Mouse (Mus musculus): ENCODE results near the gene Abhd8. TPM values are rescaled to one million over a fixed set of nuclear protein-coding genes. Genes with fewer than 3 reads are reported as not detected.
A peak's percentile ranks its signal among the peaks of the same experiment; 100 is the strongest.

Abhd8 gene
- total and polyA plus RNA-seq, 2 experiments from 2014 or later = 205 to 323 TPM

DNA sequence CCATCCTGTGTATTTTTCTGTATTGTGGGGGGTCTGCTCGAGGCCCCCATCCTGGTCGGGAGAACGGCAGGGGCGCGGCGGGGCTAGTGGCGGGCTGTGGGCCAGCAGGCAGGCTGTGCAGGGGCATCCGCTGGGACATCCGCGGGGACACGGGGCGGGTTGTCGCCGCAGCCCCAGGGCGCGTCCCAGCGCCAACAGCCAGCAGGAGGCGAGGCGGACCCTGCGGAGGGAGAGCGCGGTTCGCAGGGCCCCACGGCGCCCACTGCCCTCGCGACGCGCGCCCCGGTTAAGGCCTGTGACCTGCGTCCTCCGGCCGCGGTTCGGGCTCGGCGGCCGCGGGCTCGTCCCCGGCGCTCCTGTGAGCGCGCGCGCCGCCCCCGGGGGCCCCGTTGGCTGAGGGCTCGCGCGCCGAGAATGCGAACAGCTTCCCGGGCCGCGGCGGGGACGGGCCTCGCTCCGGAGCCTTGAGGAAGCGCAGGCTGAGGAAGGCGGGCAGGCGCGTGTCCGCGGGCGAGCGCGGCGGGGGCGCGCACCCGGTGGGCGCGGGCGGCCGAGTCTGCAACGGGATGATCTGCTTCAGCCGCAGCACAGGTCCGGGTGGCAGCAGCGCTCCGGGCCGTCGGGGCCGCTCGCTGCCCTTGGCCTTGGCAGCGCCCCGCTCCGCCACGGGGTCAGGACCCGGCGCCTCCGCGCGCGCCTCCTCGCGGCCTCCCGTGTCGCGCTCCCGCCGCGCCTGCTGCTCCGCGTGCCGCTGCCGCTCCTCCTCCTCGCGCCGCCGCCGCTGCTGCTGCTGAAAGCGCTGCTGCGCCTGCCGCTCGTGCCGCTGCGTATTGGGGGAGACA, 12.9 kb upstream of the Abhd8 start:
- Histone ChIP-seq H3K27me3 (ENCODE audit: insufficient read depth, low read length) (no peaks in the 10 kb centered on the region), H3K4me3 (ENCODE audit: low read depth, low read length) (peak overlapping the region; percentile 44), H3K36me3 (ENCODE audit: insufficient read depth, low read length) (peaks cover 51% of the 10 kb centered on the region), H3K27ac (ENCODE audit: low read depth, low read length) (peak overlapping the region; percentile 85), H3K4me1 (ENCODE audit: insufficient read depth, low read length) (no peaks in the 10 kb centered on the region; the same call in 1 of the 2 replicates), H3K9me3 (ENCODE audit: low read length) (no peaks in the 10 kb centered on the region), H3K4me2 (ENCODE audit: low read depth, low read length, poor library complexity, severe bottlenecking) (peak overlapping the region; percentile 77), H3K9ac (replicated peaks; ENCODE audit: low read length, poor library complexity, severe bottlenecking) (peak overlapping the region; percentile 64)
- DNase-seq (ENCODE audit: low spot score) (peak; percentile 87), ATAC-seq (ENCODE audit: low FRiP score) (peak; percentile 60)
- under 1% methylated on average over 44 of the region's 121 CpGs for WGBS
- peak; percentile 40; the same call in 1 of the 2 replicates for TF ChIP-seq CTCF (IDR thresholded peaks at IDR 0.05)

DNA sequence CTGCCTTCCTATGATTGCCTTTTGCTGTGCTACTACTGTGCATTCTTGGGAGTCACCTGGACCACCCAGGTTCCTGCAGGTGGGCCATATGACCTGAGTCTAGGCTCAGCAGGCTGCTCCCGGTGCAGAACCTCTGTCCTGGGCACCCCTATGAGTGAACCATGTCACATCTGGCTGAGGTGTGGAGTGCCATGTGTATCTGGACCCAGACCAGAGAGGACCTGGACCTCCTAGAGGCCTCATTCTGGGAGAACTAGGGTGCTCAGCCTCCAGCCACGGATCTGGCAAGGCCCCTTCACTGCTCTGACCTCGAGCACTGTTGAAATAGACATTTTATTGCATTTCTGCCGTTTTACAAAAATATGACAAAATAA, 12.2 kb upstream of the Abhd8 start:
- TF ChIP-seq CTCF (IDR thresholded peaks at IDR 0.05) = no peak
- Histone ChIP-seq H3K9ac (replicated peaks; ENCODE audit: low read length, poor library complexity, severe bottlenecking) (peak overlapping the region; percentile 64), H3K4me1 (ENCODE audit: insufficient read depth, low read length) (no peaks in the 10 kb centered on the region; the same call in 1 of the 2 replicates), H3K9me3 (ENCODE audit: low read length) (no peaks in the 10 kb centered on the region), H3K36me3 (ENCODE audit: insufficient read depth, low read length) (peaks cover 51% of the 10 kb centered on the region), H3K4me3 (ENCODE audit: low read depth, low read length) (peak overlapping the region; percentile 44), H3K4me2 (ENCODE audit: low read depth, low read length, poor library complexity, severe bottlenecking) (peak overlapping the region; percentile 77), H3K27me3 (ENCODE audit: insufficient read depth, low read length) (no peaks in the 10 kb centered on the region), H3K27ac (ENCODE audit: low read depth, low read length) (peak overlapping the region; percentile 85)
- ATAC-seq (ENCODE audit: low FRiP score) (no peak), DNase-seq (ENCODE audit: low spot score) (no peak)
- 32% methylated on average over 4 of the region's 4 CpGs for WGBS

DNA sequence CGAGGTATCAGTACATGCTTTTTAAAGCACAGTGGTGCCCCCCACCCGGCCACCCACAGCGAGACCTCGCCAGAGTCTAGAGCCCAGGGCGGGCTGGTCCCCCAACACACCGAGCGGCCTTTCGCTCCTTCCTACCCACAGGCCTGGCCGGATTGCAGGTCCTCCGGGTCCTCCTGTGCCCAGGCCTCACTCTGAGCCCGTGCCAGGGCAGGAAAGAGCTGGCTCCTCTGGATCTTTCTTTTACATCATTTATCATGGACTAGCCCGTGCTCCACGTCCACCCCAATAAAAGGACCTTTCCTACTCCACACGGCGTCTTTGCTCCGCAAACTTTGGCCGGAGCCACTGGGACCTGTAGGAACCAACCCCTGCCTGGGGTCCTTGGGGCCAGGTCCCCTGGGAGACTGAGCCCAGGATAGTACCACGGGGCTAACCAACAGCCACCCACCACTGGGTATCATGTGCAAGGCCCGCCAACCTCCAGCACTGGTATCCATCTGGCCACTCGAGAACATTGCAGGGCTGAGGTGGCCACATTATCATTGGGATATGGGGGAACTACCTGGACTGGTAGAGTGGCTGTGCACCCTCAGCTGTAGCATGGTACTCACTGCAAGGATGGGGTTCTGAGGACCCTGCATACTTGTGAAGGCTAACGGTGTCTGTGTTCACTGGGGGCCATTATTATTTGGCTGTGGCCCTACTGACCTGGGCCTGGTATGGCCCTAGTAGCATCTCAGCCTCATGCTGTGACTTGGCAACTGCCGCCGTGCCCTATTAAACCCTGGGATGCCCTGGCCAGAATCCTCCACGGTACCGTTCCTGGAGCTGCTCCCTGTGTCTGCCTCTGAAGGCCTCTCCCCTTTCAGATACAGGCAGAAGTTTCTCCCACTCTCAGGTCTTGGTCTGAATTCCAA, 11.6 kb upstream of the Abhd8 start:
- Histone ChIP-seq H3K27ac (ENCODE audit: low read depth, low read length) (no peak overlapping the region), H3K4me2 (ENCODE audit: low read depth, low read length, poor library complexity, severe bottlenecking) (no peak overlapping the region), H3K9ac (replicated peaks; ENCODE audit: low read length, poor library complexity, severe bottlenecking) (no peak overlapping the region), H3K4me3 (ENCODE audit: low read depth, low read length) (no peak overlapping the region), H3K36me3 (ENCODE audit: insufficient read depth, low read length) (peaks cover 48% of the 10 kb centered on the region), H3K9me3 (ENCODE audit: low read length) (no peaks in the 10 kb centered on the region), H3K27me3 (ENCODE audit: insufficient read depth, low read length) (no peaks in the 10 kb centered on the region), H3K4me1 (ENCODE audit: insufficient read depth, low read length) (no peaks in the 10 kb centered on the region; the same call in 1 of the 2 replicates)
- TF ChIP-seq CTCF (IDR thresholded peaks at IDR 0.05) = no peak
- DNase-seq (ENCODE audit: low spot score) (no peak), ATAC-seq (ENCODE audit: low FRiP score) (no peak)
- WGBS = 84% methylated on average over 25 of the region's 25 CpGs

GRCm38 (mm10) chr8:71474344-71474743, 10.9 kb upstream of the Abhd8 start:
- ATAC-seq (ENCODE audit: low FRiP score) (no peak), DNase-seq (ENCODE audit: low spot score) (no peak)
- 94% methylated on average over 18 of the region's 18 CpGs for WGBS
- H3K4me1 ChIP-seq (ENCODE audit: insufficient read depth, low read length) = no peaks in the 10 kb centered on the region; the same call in 1 of the 2 replicates
- no peak overlapping the region for H3K4me3 ChIP-seq (ENCODE audit: low read depth, low read length)
- no peak overlapping the region for H3K4me2 ChIP-seq (ENCODE audit: low read depth, low read length, poor library complexity, severe bottlenecking)
- no peak for TF ChIP-seq CTCF (IDR thresholded peaks at IDR 0.05)
- no peak overlapping the region for H3K27ac ChIP-seq (ENCODE audit: low read depth, low read length)
- H3K36me3 ChIP-seq (ENCODE audit: insufficient read depth, low read length) = peaks cover 46% of the 10 kb centered on the region
- H3K9ac ChIP-seq (replicated peaks; ENCODE audit: low read length, poor library complexity, severe bottlenecking) = no peak overlapping the region
- no peaks in the 10 kb centered on the region for H3K27me3 ChIP-seq (ENCODE audit: insufficient read depth, low read length)
- no peaks in the 10 kb centered on the region for H3K9me3 ChIP-seq (ENCODE audit: low read length)

DNA sequence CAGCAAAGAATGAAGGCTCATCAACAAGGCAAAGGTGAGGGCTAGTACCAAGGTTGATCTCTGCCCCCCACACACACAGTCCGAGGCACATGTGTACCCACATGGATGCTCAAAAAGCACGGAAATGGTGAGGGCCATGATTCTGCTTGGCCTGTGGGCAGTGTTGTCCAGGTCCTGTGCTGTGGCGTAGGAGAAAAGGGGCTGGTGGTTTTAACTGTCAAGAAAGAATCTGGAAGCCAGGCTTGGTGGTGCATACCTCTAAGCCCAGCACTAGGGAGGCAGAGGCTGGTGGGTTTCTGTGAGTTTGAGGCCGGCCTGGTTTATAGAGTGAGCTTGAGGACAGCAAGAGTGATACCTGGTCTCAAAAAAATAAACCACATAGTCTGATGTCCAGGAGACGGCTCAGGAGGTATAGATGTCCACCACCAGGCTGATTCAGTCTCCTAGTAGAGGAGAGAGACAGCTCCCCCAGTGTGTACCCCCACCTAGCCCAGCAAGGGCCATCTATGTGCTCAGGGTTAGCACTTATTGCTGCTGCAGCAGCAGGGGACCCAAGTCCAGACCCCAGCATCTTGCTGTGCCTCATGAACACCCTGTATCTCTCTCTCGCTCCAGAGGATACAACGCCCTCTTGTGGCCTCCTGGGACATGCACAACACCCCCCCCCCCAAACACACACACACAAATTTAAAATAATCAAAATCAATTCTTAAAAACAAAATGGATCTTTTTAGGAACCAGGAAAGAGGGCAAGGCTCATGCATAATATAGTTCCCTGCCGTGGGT, 9.3 kb upstream of the Abhd8 start:
- ATAC-seq (ENCODE audit: low FRiP score) = no peak
- Histone ChIP-seq H3K36me3 (ENCODE audit: insufficient read depth, low read length) (peaks cover 37% of the 10 kb centered on the region), H3K4me1 (ENCODE audit: insufficient read depth, low read length) (no peaks in the 10 kb centered on the region; the same call in 1 of the 2 replicates), H3K27me3 (ENCODE audit: insufficient read depth, low read length) (no peaks in the 10 kb centered on the region), H3K4me2 (ENCODE audit: low read depth, low read length, poor library complexity, severe bottlenecking) (no peak overlapping the region), H3K4me3 (ENCODE audit: low read depth, low read length) (no peak overlapping the region), H3K9ac (replicated peaks; ENCODE audit: low read length, poor library complexity, severe bottlenecking) (no peak overlapping the region), H3K27ac (ENCODE audit: low read depth, low read length) (no peak overlapping the region), H3K9me3 (ENCODE audit: low read length) (no peaks in the 10 kb centered on the region)
- no peak for DNase-seq (ENCODE audit: low spot score)
- peak; percentile 55 for TF ChIP-seq CTCF (IDR thresholded peaks at IDR 0.05)
- WGBS = 86% methylated on average over 8 of the region's 8 CpGs

Data from midbrain, postnatal 0 days (tissue).